19 mouse cellular contexts compared by ENCODE assay signal in genomic region chr4:93675739-93676402, GRCm38 (mm10).
DNase-seq lines count a peak whose midpoint lies in the region; ATAC-seq lines count a peak whose summit lies in the region.
"Had no signal": no experiment of that assay in that cellular context is flagged by ENCODE, and none has a peak within 500 bp of the region (broad histone marks: within the 10 kb centered on the region; RNA-seq: fewer than 3 reads in every experiment).

No protein-coding gene starts in this region.

- peak; percentile 45; the same call in 1 of the 2 replicates for ATAC-seq in forebrain, embryonic 13.5 days
- ATAC-seq in forebrain, embryonic 11.5 days (replicated peaks; ENCODE audit: low FRiP score) = no peak
- ATAC-seq in midbrain, embryonic 14.5 days (ENCODE audit: low FRiP score, low TSS enrichment) = no peak; the same call in 1 of the 2 replicates
- ATAC-seq in hindbrain, embryonic 15.5 days (ENCODE audit: low FRiP score, low read depth) = peak; percentile 54; the same call in 1 of the 2 replicates
- ATAC-seq in liver, embryonic 11.5 days (replicated peaks; ENCODE audit: low FRiP score) = no peak

- H3K27me3 ChIP-seq in forebrain, embryonic 13.5 days = no peaks in the 10 kb centered on the region
- H3K27me3 ChIP-seq in forebrain, embryonic 11.5 days (ENCODE audit: control insufficient read depth, insufficient read depth, low read length) = no peaks in the 10 kb centered on the region
- no peaks in the 10 kb centered on the region for H3K27me3 ChIP-seq in midbrain, embryonic 14.5 days (ENCODE audit: control insufficient read depth, insufficient read depth, low read length)
- H3K27me3 ChIP-seq in midbrain, embryonic 10.5 days (ENCODE audit: low read depth, poor library complexity, severe bottlenecking) = no peaks in the 10 kb centered on the region
- no peaks in the 10 kb centered on the region for H3K27me3 ChIP-seq in hindbrain, embryonic 15.5 days
- no peaks in the 10 kb centered on the region for H3K27me3 ChIP-seq in liver, embryonic 11.5 days (replicated peaks; ENCODE audit: control insufficient read depth, insufficient read depth, low read length)
- H3K27me3 ChIP-seq: heart, embryonic 15.5 days had no signal

- no peak overlapping the region for H3K9ac ChIP-seq in forebrain, embryonic 13.5 days
- H3K9ac ChIP-seq in forebrain, embryonic 11.5 days (ENCODE audit: low read length) = no peak overlapping the region
- no peak overlapping the region for H3K9ac ChIP-seq in midbrain, embryonic 14.5 days (replicated peaks; ENCODE audit: low read length)
- H3K9ac ChIP-seq in hindbrain, embryonic 15.5 days = no peak overlapping the region
- H3K9ac ChIP-seq in liver, embryonic 11.5 days (ENCODE audit: low read depth, low read length) = no peak overlapping the region
- H3K9ac ChIP-seq: heart, embryonic 15.5 days had no signal

- H3K9me3 ChIP-seq in forebrain, embryonic 13.5 days (replicated peaks) = no peaks in the 10 kb centered on the region
- H3K9me3 ChIP-seq in forebrain, embryonic 11.5 days (ENCODE audit: control insufficient read depth, low read length) = no peaks in the 10 kb centered on the region
- no peaks in the 10 kb centered on the region for H3K9me3 ChIP-seq in midbrain, embryonic 14.5 days (ENCODE audit: control insufficient read depth, low read length)
- H3K9me3 ChIP-seq in midbrain, embryonic 10.5 days (replicated peaks) = no peaks in the 10 kb centered on the region
- H3K9me3 ChIP-seq in hindbrain, embryonic 15.5 days = no peaks in the 10 kb centered on the region
- no peaks in the 10 kb centered on the region for H3K9me3 ChIP-seq in liver, embryonic 11.5 days (ENCODE audit: control insufficient read depth, low read length)
- H3K9me3 ChIP-seq: heart, embryonic 15.5 days had no signal

- DNase-seq in forebrain, embryonic 11.5 days (ENCODE audit: low spot score) = no peak
- peak; percentile 3 for DNase-seq in midbrain, embryonic 14.5 days
- DNase-seq in midbrain, embryonic 10.5 days (ENCODE audit: low spot score) = no peak
- DNase-seq in skeletal muscle tissue, adult 2 months (ENCODE audit: low read depth, low spot score) = peak; percentile 4
- DNase-seq in spleen, postnatal 14 days (ENCODE audit: low spot score in 2 of 2) = no peak
- no peak for DNase-seq in liver, embryonic 11.5 days (ENCODE audit: low spot score)
- DNase-seq: adrenal gland, postnatal 10 days; cerebellum, adult 9-11 months; heart, adult 2 months; kidney, adult 2 months; kidney, postnatal 14 days; liver; lung, adult 2 months; lung, postnatal 36 days; retina, postnatal 1 day; thymus, adult 18-20 months had no signal

- H3K27ac ChIP-seq in forebrain, embryonic 13.5 days = no peak overlapping the region
- no peak overlapping the region for H3K27ac ChIP-seq in forebrain, embryonic 11.5 days (ENCODE audit: low read depth, low read length)
- H3K27ac ChIP-seq in midbrain, embryonic 14.5 days (replicated peaks; ENCODE audit: low read depth, low read length) = no peak overlapping the region
- no peak overlapping the region for H3K27ac ChIP-seq in midbrain, embryonic 10.5 days (replicated peaks)
- no peak overlapping the region; the same call in 1 of the 2 replicates for H3K27ac ChIP-seq in hindbrain, embryonic 15.5 days (replicated peaks)
- no peak overlapping the region for H3K27ac ChIP-seq in liver, embryonic 11.5 days (ENCODE audit: low read depth, low read length)
- H3K27ac ChIP-seq: heart, adult 2 months; heart, embryonic 15.5 days had no signal

- H3K36me3 ChIP-seq in forebrain, embryonic 13.5 days (ENCODE audit: poor library complexity, severe bottlenecking) = no peaks in the 10 kb centered on the region
- H3K36me3 ChIP-seq in forebrain, embryonic 11.5 days (ENCODE audit: control insufficient read depth, insufficient read depth, low read length) = no peaks in the 10 kb centered on the region
- H3K36me3 ChIP-seq in midbrain, embryonic 14.5 days (ENCODE audit: control insufficient read depth, insufficient read depth, low read length) = no peaks in the 10 kb centered on the region
- no peaks in the 10 kb centered on the region for H3K36me3 ChIP-seq in midbrain, embryonic 10.5 days
- H3K36me3 ChIP-seq in hindbrain, embryonic 15.5 days = no peaks in the 10 kb centered on the region
- no peaks in the 10 kb centered on the region for H3K36me3 ChIP-seq in liver, embryonic 11.5 days (ENCODE audit: control insufficient read depth, insufficient read depth, low read length)
- H3K36me3 ChIP-seq: heart, embryonic 15.5 days had no signal

- H3K4me2 ChIP-seq in forebrain, embryonic 13.5 days = no peak overlapping the region
- no peak overlapping the region for H3K4me2 ChIP-seq in forebrain, embryonic 11.5 days (ENCODE audit: low read depth, low read length, severe bottlenecking)
- no peak overlapping the region for H3K4me2 ChIP-seq in midbrain, embryonic 14.5 days (ENCODE audit: low read length)
- no peak overlapping the region; the same call in 1 of the 2 replicates for H3K4me2 ChIP-seq in hindbrain, embryonic 15.5 days
- H3K4me2 ChIP-seq in liver, embryonic 11.5 days = no peak overlapping the region
- H3K4me2 ChIP-seq: heart, embryonic 15.5 days had no signal

- H3K4me1 ChIP-seq in forebrain, embryonic 13.5 days = no peaks in the 10 kb centered on the region
- H3K4me1 ChIP-seq in forebrain, embryonic 11.5 days (replicated peaks; ENCODE audit: control insufficient read depth, insufficient read depth, low read length) = no peaks in the 10 kb centered on the region
- H3K4me1 ChIP-seq in midbrain, embryonic 14.5 days (ENCODE audit: control insufficient read depth, insufficient read depth, low read length) = no peaks in the 10 kb centered on the region
- H3K4me1 ChIP-seq in midbrain, embryonic 10.5 days = no peaks in the 10 kb centered on the region
- H3K4me1 ChIP-seq in hindbrain, embryonic 15.5 days (replicated peaks) = no peaks in the 10 kb centered on the region
- H3K4me1 ChIP-seq in liver, embryonic 11.5 days (replicated peaks; ENCODE audit: control insufficient read depth, insufficient read depth, low read length) = no peaks in the 10 kb centered on the region
- H3K4me1 ChIP-seq: heart, embryonic 15.5 days had no signal

- 74% methylated on average over 6 of the region's 6 CpGs for WGBS in forebrain, embryonic 13.5 days
- WGBS in forebrain, embryonic 11.5 days = 81% methylated on average over 6 of the region's 6 CpGs
- WGBS in midbrain, embryonic 14.5 days = 68% methylated on average over 6 of the region's 6 CpGs
- WGBS in midbrain, embryonic 10.5 days = 79% methylated on average over 6 of the region's 6 CpGs
- WGBS in hindbrain, embryonic 15.5 days = 64% methylated on average over 6 of the region's 6 CpGs
- WGBS in liver, embryonic 11.5 days = 58% methylated on average over 6 of the region's 6 CpGs

- H3K4me3 ChIP-seq in forebrain, embryonic 13.5 days = no peak overlapping the region
- no peak overlapping the region for H3K4me3 ChIP-seq in forebrain, embryonic 11.5 days (ENCODE audit: low read depth, low read length)
- H3K4me3 ChIP-seq in midbrain, embryonic 14.5 days (replicated peaks; ENCODE audit: low read depth, low read length) = no peak overlapping the region
- no peak overlapping the region for H3K4me3 ChIP-seq in midbrain, embryonic 10.5 days
- H3K4me3 ChIP-seq in hindbrain, embryonic 15.5 days = no peak overlapping the region
- H3K4me3 ChIP-seq in liver, embryonic 11.5 days (ENCODE audit: low read depth, low read length) = no peak overlapping the region
- H3K4me3 ChIP-seq: heart, adult 2 months; heart, embryonic 15.5 days had no signal

Comparison
In these comparisons a context has a peak if more than half of its experiments do, and no peak if none do; other contexts are left out.
1. ATAC-seq: peak in forebrain, embryonic 13.5 days (single experiment) and hindbrain, embryonic 15.5 days (single experiment); none in forebrain, embryonic 11.5 days (single experiment), midbrain, embryonic 14.5 days (single experiment) and liver, embryonic 11.5 days (single experiment).
2. DNase-seq: peak in midbrain, embryonic 14.5 days (single experiment) and skeletal muscle tissue, adult 2 months (single experiment); none in forebrain, embryonic 11.5 days (single experiment), midbrain, embryonic 10.5 days (single experiment), spleen, postnatal 14 days (0 of 2) and liver, embryonic 11.5 days (single experiment).